10 mouse cellular contexts compared by ENCODE assay signal in genomic region chr10:96398562-96399288, GRCm38 (mm10).
DNase-seq lines count a peak whose midpoint lies in the region; ATAC-seq lines count a peak whose summit lies in the region.
"Had no signal": no experiment of that assay in that cellular context is flagged by ENCODE, and none has a peak within 500 bp of the region (broad histone marks: within the 10 kb centered on the region; RNA-seq: fewer than 3 reads in every experiment).

No protein-coding gene starts in this region.

- peak overlapping the region; percentile 77 for H3K27ac ChIP-seq in hindbrain, embryonic 10.5 days
- H3K27ac ChIP-seq in hindbrain, embryonic 16.5 days (ENCODE audit: low read depth, low read length): no peak overlapping the region
- H3K27ac ChIP-seq in forebrain, embryonic 12.5 days: peak overlapping the region; percentile 66
- H3K27ac ChIP-seq in limb, embryonic 15.5 days: peak overlapping the region; percentile 67; the same call in 1 of the 2 replicates
- H3K27ac ChIP-seq: heart, embryonic 13.5 days; liver, embryonic 15.5 days had no signal

- no peak overlapping the region; the same call in 1 of the 2 replicates for H3K4me2 ChIP-seq in hindbrain, embryonic 16.5 days (ENCODE audit: low read length)
- H3K4me2 ChIP-seq in forebrain, embryonic 12.5 days: no peak overlapping the region
- H3K4me2 ChIP-seq in limb, embryonic 15.5 days: peak overlapping the region; percentile 10
- H3K4me2 ChIP-seq: heart, embryonic 13.5 days; liver, embryonic 15.5 days had no signal

- no peak for ATAC-seq in hindbrain, embryonic 16.5 days
- 0 out of 2 replicates have a peak, but pooled peaks have one; percentile 31 for ATAC-seq in forebrain, embryonic 12.5 days (ENCODE audit: low FRiP score)
- ATAC-seq in limb, embryonic 15.5 days (ENCODE audit: insufficient number of reproducible peaks, low FRiP score, low TSS enrichment, low read depth): no peak

- H3K36me3 ChIP-seq in hindbrain, embryonic 10.5 days: no peaks in the 10 kb centered on the region
- no peaks in the 10 kb centered on the region for H3K36me3 ChIP-seq in hindbrain, embryonic 16.5 days (ENCODE audit: control insufficient read depth, insufficient read depth, low read length)
- H3K36me3 ChIP-seq in forebrain, embryonic 12.5 days (replicated peaks): no peaks in the 10 kb centered on the region
- H3K36me3 ChIP-seq in limb, embryonic 15.5 days: no peaks in the 10 kb centered on the region
- H3K36me3 ChIP-seq: heart, embryonic 13.5 days; liver, embryonic 15.5 days had no signal

- no peak overlapping the region for H3K9ac ChIP-seq in hindbrain, embryonic 16.5 days (ENCODE audit: low read depth, low read length)
- no peak overlapping the region for H3K9ac ChIP-seq in forebrain, embryonic 12.5 days
- no peak overlapping the region for H3K9ac ChIP-seq in limb, embryonic 15.5 days
- H3K9ac ChIP-seq: heart, embryonic 13.5 days; liver, embryonic 15.5 days had no signal

- DNase-seq in hindbrain, embryonic 10.5 days (ENCODE audit: low spot score): no peak
- peak; percentile 75 to 81 for DNase-seq in B cell, adult 2 months
- no peak for DNase-seq in Muller cell, postnatal 12 days (ENCODE audit: inconsistent ontology term)
- no peak for DNase-seq in cerebellum, adult 9-10 months
- no peak for DNase-seq in cerebellum, adult 11 months

- H3K4me1 ChIP-seq in hindbrain, embryonic 10.5 days (replicated peaks): peaks cover 25% of the 10 kb centered on the region
- no peaks in the 10 kb centered on the region; the same call in 1 of the 2 replicates for H3K4me1 ChIP-seq in hindbrain, embryonic 16.5 days (ENCODE audit: control insufficient read depth, insufficient read depth, low read depth, low read length)
- peaks cover 21% of the 10 kb centered on the region; the same call in 1 of the 2 replicates for H3K4me1 ChIP-seq in forebrain, embryonic 12.5 days
- peaks cover 26% of the 10 kb centered on the region for H3K4me1 ChIP-seq in limb, embryonic 15.5 days
- H3K4me1 ChIP-seq: heart, embryonic 13.5 days; liver, embryonic 15.5 days had no signal

- H3K4me3 ChIP-seq in hindbrain, embryonic 10.5 days: no peak overlapping the region
- H3K4me3 ChIP-seq in hindbrain, embryonic 16.5 days (ENCODE audit: low read length): no peak overlapping the region
- no peak overlapping the region for H3K4me3 ChIP-seq in forebrain, embryonic 12.5 days (replicated peaks)
- no peak overlapping the region for H3K4me3 ChIP-seq in limb, embryonic 15.5 days
- H3K4me3 ChIP-seq: heart, embryonic 13.5 days; liver, embryonic 15.5 days had no signal

- WGBS in hindbrain, embryonic 10.5 days: 80% methylated on average over 9 of the region's 9 CpGs
- 75% methylated on average over 9 of the region's 9 CpGs for whole genome bisulfite sequencing in hindbrain, embryonic 16.5 days
- 74% methylated on average over 9 of the region's 9 CpGs for WGBS in forebrain, embryonic 12.5 days
- WGBS in limb, embryonic 15.5 days: 55% methylated on average over 9 of the region's 9 CpGs

- H3K9me3 ChIP-seq in hindbrain, embryonic 10.5 days: no peaks in the 10 kb centered on the region
- no peaks in the 10 kb centered on the region for H3K9me3 ChIP-seq in hindbrain, embryonic 16.5 days (ENCODE audit: control insufficient read depth, low read length)
- no peaks in the 10 kb centered on the region for H3K9me3 ChIP-seq in forebrain, embryonic 12.5 days
- H3K9me3 ChIP-seq in limb, embryonic 15.5 days: no peaks in the 10 kb centered on the region
- H3K9me3 ChIP-seq: heart, embryonic 13.5 days; liver, embryonic 15.5 days had no signal

- no peaks in the 10 kb centered on the region for H3K27me3 ChIP-seq in hindbrain, embryonic 10.5 days (ENCODE audit: insufficient read depth, poor library complexity, severe bottlenecking)
- no peaks in the 10 kb centered on the region for H3K27me3 ChIP-seq in hindbrain, embryonic 16.5 days (replicated peaks; ENCODE audit: control insufficient read depth, insufficient read depth, low read length)
- H3K27me3 ChIP-seq in forebrain, embryonic 12.5 days: no peaks in the 10 kb centered on the region
- no peaks in the 10 kb centered on the region for H3K27me3 ChIP-seq in limb, embryonic 15.5 days
- H3K27me3 ChIP-seq: heart, embryonic 13.5 days; liver, embryonic 15.5 days had no signal

Comparison
In these comparisons a context has a peak if more than half of its experiments do, and no peak if none do; other contexts are left out.
1. DNase-seq: peak in B cell, adult 2 months (2 of 2); none in hindbrain, embryonic 10.5 days (single experiment), Muller cell, postnatal 12 days (single experiment), cerebellum, adult 9-10 months (single experiment) and cerebellum, adult 11 months (single experiment).